Mouse (Mus musculus) c-Kit-positive CD71-positive TER-119-negative erythroid progenitor cells, embryonic 14.5 days (primary cell): ENCODE results near the gene Vmn1r11.
A peak's percentile ranks its signal among the peaks of the same experiment; 100 is the strongest.

Experiments used
- DNase-seq: peaks from one replicate; pipeline ENCODE4 v3.0.0-alpha.2; 2013; ENCODE audit warnings: low read depth

Vmn1r11 gene

DNA sequence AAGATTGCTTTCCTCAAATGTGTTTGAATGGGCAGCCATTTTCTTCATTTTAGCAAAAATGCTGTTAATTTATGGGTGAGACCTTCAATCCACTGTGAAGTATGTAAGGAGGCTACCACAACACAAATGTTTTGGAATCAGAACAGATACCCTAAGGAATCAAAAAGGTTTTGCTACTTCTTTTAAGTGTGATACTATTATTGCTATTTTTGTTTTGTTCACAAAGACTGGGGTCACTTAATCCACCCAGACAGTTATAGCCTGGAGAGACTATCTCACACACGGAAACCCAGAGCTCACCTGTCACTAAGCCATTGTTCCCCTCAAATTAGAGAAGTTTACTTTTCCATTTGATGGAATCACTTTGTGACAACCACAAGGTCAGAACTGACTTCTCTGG lies at the start of gene Vmn1r11:
Vmn1r11 (plus strand) TSS at position 301 of the 400 bp plus-strand sequence.
- DNase-seq, result no peak

DNA sequence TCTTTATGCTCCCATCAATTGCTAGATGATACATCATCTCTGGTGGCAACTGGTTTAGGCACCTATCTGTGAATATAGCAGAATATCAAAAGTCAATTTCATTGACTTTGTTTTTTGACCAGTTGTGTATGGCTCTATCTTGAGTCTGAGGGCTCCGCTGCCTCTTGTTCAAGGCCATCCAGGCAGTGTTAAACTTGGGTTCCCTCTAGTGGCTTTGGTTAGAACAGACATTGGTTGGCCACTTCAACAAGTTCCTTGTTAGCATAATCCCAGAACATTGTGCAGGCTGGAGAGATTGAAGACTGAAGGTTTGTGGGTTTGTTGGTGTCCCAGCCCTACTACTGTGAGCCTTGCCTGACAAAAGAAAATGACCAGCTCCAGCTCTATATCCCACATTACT lies 26.9 kb upstream of the Vmn1r11 start:
- DNase-seq, result peak; percentile 10

DNA sequence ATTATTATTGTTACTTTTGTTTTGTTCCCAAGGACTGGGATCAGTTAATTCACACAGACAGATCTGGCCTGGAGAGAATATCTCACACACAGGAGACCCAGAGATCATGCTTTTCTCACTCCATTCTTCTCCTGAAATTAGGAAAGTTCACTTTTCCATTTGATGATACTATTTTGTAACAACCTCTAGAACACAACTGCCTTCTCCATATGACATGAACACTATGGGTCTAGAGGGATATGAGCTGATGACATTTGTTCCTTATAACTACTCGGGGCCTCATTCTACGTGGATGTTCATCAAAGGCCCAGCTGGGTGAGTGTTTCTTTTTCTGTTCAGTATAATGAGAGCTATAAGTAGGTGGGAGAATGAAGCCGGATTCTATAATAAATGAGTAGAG lies 24.1 kb upstream of the Vmn1r11 start, which contains the start of gene Vmn1r10:
Vmn1r10 (plus strand) TSS at position 301 of the 400 bp plus-strand sequence.
- DNase-seq, result no peak

DNA sequence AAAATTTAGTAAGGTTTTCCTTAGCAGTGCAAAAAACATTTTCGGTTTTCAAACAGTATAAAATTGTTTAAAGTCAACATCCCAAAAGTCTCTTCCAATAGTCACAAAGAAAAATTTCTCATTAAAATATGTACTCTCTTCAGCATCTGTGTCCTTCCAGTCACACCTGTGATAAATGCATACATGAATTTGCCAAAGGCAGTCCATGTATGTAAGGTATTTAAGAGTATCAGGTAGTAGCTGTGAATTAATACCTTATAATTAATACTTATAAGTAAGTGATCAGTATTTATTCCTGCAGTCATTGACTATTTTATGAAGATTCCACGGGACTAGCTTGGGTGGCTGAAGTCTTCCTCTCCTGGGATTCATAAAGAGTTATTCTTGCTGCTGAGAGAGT lies 23.4 kb downstream of the Vmn1r11 start, which contains the start of gene Vmn1r12:
Vmn1r12 (plus strand) TSS at position 301 of the 400 bp plus-strand sequence.
- DNase-seq, result no peak
